Mouse (Mus musculus): Measurements from ENCODE around the gene Adamts14.

The Adamts14 gene

DNA sequence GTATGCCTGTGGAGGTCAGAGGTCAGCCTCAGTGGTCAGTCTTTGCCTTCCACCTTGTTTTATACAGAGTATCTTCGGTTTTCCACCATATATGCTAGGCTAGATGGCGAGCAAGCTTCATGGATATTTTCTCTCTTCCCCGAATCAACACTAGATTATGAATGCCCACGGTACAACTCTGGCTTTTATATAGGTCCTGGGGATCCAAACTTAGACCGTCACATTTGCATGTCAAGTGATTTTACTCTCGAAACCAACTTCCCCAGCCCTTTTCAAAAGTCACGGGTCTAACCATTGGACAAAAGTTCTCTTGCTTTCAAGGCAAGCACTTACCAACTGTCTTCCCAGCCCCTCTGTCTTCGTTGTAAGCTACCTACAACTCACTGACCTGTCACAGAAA, 94.6 kb downstream of the Adamts14 start:
- DNase-seq (ENCODE audit: low spot score), result no peak

DNA sequence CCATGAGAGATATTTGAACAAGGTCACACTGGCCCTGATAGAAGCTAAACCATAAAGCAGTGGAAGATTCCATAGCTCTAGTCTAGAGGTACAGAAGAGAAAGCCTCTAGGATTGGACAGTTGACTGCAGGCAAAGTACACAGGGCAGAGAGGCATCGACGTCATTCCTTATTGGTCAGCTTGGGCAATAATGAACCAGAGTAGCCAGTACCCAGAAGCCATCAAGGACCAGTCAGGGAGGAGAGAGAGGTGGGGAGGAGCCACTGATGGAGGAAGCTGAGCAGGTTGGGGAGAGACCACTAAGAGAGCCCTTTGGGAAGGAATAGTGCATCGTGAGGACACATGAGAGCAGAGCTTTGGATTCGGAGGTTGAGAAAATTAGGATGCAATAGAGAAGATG, 95.5 kb downstream of the Adamts14 start:
- no peak for DNase-seq (ENCODE audit: low spot score)

DNA sequence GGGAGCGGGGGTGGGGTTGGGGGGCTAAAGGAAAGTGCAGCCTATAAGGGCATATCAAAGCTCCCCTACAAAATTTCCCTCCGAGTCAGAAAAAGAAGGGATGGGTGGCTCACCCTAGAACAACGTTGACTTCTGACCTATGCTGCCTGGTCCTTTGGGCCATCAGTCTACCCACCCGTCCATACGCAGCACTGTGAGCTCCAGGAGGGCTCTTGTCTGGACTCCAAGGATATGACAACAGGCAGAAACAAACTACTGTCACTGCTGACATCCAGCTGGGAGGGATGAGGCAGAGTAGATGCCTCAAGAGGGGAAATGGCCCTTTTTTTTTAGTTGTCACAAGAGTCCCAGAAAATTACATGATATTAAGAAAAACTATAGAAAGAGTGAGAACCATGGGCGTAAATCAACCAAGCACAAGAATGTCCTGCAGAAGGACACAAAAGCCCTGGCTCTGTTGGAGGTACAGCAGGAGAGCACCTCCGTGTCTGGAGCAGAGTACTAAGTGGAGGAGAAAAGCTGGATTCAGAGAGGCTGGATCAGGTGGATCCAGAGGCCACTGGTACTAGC, 96.9 kb downstream of the Adamts14 start:
- DNase-seq (ENCODE audit: low spot score), result no peak

DNA sequence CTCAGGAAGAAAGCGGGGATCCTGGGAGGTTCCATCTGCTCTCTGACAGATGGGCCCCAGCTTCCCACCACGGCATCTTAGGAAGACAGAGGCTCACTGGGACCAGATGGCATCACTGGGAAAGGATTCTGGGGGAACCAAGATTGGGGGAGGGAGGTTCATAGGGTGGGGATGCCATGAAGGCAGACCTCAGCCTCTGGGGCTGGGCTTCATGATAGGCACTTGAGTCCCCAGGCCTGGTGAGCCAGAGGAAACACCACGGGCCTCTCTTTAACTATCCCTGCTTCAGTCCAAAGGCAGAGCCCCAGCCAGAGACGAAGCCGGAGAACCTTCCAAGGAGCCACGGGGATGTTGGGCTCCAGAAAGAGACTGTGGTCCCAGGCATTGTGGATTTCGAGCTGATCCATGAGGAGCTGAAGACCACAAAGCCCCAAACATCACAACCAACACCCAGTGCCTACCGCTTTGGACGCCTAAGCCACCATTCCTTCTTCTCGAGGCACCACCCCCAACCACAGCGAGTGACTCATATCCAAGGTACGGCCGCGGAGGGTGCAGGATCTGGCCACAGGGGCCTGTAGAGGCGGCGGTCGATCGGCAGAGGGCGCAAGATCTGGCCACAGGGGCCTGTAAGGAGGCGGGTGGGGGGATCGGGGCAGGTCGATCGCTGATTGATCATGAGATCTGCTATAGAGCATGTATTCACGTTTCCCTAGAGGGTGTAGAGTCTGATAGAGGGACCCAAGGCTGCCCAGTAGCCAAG, 97.6 kb downstream of the Adamts14 start:
- no peak for DNase-seq (ENCODE audit: low spot score)

DNA sequence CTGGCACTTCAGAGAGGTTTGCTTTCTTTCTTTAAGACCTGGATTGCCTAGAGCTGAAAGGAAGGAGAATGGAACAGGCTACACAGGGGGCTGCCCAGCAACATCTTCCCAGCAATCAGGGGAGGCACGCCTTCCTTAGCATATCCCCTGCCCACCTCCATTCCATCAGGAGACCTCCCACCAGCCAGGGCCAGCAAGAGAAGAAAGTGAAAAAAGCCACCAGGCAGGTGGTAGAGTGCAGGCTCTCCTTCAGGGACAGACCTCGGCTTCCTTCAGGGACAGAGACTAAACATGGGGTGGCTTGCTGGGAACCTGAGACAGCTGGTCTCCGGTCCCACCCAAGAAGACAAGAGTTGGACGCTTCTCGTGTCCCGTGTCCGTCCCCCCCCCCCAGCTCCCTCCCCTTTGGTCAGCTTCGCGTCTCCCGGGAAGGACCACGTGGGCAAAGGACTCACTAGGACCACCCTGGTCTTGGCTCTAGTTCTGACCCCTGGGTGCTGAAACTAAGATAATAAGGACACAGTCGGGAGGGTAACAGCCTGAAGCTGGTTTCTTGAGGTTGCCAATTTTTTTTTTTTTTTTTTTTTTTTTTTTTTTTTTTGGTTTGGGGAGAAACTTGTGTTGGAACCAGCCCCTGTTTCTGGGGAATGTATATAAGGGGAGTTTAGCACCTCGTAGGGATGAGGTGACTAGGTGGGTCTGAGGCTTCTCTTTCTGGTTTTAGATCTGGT, 98.4 kb downstream of the Adamts14 start:
- no peak for DNase-seq (ENCODE audit: low spot score)

DNA sequence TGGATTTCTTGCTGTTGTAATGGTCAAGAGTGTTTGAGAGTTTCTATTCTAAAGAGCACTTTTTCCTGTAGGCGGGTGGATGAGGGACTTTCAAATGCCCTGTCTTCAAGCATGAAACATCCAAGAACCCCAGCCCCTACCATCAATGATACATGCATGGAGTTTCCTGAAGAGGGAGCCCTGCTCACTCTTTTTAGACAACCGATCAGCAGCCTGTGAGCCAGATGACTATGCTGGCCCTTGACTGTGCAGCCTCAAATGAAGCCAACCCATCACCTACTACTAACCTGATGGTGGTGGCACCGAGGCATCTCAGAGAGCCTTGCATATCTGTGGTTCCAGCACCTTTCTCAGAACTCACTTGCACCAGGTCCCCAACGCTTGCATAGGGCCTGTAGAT, 100.7 kb downstream of the Adamts14 start:
- no peak for DNase-seq (ENCODE audit: low spot score)

DNA sequence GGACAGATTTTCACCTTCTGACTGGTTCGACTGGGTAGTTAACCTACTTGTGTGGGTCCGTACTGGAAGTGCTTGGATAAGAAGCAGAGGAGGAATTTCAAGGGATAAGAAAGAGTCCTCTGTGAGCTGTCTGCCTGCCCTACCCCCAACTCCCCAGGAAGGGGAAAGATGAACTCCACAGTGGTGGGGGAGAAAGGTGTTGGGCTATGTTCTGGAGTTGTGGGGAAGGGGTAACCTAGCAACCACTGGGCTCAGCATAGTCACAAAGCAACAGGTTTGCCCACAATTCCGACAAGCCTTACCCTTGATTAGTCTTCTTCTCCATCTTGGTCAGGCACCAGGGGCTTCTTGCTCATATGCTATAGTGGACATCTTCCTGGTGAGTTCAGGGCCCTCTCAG, 101.6 kb downstream of the Adamts14 start, which contains the start of gene Tbata:
Gene Tbata (plus strand): TSS at position 301 of the 400 bp plus-strand sequence.
- no peak for DNase-seq (ENCODE audit: low spot score)

DNA sequence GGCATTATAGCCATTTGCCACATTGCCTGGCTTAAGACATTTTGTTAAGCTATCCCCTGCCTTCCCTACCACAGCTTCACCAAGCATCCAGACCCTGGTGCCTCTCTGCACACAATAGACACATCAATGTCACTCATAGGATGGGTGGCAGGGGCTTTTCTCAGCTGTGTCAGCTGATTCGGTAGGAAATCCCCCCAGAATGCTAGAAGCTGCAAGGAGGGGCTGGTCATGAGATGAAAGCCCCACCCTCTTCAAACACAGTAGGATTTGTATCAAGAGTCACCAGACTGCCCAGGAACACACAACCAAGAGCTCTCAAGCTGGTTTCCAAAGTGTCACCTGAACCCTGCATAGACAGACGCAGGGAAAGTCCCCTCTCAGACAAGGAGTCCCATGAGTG, 104.8 kb downstream of the Adamts14 start:
- no peak for DNase-seq (ENCODE audit: low spot score)

DNA sequence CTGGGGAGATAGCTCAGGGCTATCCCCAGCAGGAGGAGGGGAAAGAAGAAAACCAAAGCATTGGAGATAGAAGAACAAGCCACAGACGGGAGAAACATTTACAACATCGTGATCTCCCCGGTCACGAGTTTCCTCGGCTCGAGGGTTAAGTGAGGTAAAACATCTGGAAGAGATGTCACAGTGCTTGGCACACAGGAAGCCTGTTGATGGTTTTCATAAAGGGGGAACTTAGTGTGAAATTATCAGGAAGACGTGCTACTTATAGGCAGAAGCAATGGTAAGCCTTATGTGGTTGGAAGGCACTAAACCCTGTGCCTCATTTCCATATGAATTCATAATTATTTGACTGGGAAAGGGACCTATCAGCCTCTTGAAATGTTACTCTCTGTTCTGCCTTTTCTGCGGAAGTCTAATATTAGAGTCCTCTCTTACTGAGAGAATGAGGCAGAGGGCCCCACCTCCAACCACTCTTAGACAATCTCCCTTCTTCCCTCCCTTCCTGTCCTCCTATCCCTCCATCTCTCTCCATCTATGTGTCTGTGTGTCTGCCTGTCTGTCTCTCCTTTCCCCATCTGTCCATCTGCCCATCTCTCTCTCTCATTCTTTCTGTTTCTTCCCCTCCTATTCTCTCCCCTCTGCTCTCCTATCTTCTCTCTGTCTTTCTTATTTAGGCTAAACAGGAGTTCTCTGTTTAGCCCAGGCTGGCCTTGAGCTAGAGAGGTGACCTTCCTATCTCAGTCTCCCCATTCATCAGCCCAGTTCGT, 105.7 kb downstream of the Adamts14 start:
- DNase-seq (ENCODE audit: low spot score), result no peak

DNA sequence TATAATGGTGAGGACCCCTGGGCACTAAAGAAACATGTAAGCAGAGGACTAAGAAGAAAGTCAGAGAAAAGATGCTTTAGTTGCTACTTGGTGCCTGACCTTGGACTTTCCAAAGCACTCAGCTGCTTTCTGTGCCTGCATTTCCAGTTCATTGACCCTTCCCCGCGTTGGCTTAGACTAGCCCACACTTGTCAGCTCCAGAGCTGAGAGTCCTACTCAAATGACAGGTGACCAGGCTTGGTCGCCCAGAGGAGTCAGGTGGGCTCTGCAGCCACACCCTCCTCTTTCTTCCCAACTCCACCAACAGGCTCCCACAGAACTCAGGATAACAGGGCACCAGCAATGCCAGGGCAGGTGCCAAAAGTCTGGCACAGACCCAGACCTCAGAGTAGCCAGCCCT, 110.9 kb downstream of the Adamts14 start:
- no peak for DNase-seq (ENCODE audit: low spot score)

DNA sequence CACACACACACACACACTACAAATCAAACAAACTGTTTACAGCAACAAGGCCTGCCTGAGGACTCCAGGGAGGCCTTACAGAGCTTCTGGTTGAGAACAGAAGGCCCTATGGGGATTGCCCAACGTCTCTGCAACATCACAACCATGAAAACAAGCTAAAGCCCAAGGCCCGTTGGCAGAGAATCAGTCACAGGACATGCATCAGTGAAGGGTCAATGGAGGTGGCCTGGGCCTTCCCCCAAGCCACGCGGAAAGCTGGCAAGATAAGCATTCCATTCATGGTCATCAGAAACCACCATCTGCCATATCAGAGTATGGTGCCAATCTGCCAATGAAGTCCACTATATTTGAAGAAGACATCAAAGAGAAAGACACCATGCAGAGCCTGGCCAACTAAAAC, 112.6 kb downstream of the Adamts14 start:
- DNase-seq (ENCODE audit: low spot score), result peak; percentile 29

DNA sequence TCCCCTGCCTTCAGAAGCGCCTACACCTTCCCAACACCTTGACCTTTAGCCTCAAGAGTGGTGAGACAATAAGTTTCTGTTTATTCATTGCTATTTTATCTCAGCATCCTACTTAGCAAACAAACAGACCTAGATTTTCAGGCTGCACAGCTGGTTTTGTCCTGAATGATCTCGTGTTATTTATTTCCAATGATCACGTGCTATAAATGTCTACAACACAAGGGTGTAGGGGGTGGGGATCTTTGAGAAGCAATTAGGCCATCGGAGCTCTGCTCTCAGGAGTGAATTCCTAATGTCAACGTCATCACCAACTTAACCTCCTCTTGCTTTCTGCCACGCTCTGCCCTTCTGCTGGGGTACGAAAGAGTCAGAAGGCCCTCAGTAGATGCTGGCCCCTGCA, 113.1 kb downstream of the Adamts14 start:
- no peak for DNase-seq (ENCODE audit: low spot score)

DNA sequence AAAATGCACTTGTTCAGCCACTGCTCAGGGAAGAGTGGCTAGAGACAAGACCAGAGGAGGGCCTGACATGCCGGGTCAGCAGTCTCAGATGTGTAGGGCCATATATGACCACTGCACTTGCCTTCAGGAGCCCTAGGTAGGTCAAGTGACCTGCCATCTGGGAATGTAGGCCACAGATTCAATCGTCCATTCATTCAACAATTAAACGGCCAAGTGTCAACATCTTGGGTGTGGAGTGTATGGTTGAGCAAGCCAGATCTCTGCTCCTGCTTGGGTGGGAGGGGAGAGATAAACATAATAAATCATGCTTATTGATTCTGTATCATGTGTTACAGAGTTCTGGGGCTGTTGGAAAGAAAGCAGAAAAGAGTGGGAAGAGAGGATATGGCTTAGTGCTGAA, 114.6 kb downstream of the Adamts14 start:
- DNase-seq (ENCODE audit: low spot score), result no peak

DNA sequence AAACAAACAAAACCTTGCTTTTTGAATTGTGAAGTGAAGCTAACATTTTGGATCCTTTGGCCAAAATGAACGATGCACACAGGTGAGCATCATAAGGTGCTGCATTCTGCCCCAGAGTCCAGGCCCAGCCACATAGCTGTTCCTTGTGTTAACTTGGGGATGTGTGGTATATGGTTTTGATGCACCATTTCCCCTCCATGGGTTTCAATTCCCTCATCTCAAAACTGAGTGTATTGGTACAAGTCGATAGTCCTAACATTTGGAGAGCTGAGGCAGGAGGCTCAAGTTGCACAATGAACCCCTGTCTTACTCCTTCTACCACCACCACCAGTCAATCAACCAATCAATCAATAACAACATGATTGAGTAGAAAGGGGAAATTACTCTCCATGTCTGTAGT, 116.8 kb downstream of the Adamts14 start:
- DNase-seq (ENCODE audit: low spot score), result no peak

DNA sequence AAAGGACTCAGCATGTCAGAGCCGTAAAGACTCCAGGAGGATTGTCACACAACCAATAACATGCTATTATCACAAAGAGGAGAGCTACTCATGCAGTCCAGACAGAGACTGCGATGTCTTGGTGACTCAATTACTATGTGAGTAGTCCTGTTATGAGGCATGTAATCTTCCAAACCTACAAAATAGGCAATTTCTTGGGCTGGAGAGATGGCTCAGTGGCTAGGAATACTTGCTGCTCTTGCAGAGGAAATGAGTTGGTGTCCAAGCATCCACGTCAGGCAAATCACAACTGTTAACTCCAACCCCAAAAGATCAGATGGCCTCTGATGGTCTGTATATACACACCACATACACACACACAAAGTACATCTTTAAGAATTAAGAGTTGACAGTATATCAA, 117.6 kb downstream of the Adamts14 start:
- no peak for DNase-seq (ENCODE audit: low spot score)

DNA sequence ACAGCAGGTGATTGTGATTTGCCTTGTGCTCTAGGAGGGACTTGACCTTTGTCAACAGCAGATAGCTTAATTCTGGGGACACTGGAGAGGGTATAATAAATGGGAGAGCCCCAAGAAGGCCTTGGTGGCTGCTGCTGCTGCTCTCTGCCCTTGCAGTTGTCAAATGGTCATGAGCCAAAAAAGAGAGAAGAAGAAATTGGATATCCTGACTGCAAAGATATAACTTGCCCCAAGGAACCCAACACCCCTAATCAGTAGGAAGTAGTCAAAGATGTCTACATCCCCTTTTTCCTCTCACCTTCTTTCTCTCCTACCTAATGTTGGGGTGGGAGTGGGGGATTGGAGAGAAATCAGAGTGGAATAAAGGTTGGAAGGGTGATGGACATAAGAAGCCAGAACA, 121.1 kb downstream of the Adamts14 start:
- no peak for DNase-seq (ENCODE audit: low spot score)

DNA sequence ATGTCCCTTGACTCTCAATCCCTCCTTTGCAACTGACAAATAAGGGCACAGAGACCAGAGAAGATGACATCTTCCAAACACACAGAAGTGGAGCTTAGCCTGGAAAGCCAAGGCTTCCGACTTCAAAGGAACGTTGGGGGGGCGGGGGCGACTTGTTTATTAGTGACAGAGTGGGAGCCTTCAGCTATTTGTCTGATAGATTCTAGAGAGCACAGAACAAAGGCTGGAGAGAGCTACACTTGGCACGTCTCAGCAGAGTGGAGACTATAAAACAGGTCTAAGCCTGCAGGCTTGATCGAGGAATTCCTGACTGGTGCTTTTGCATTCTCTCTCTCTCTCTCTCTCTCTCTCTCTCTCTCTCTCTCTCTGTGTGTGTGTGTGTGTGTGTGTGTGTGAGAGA, 122.6 kb downstream of the Adamts14 start:
- DNase-seq (ENCODE audit: low spot score), result no peak

DNA sequence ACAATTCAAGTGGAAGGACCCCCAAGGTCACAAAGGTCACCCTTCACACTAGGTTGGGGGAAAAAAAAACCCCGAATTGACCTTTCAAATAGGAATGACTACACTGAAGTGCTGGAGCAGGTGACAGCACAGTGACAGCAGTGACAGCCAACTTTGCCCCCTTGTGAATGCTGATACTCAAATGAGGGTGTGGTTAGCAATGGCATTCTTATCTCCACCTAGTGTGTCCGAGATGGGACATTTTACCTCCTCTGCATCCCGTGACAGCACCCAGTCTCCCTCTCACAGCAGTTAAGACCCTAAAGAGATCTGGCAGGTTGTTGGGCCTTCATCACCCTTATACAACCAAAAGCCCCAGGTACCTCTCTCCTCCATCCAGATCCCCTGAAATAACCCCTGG, 123.8 kb downstream of the Adamts14 start:
- DNase-seq (ENCODE audit: low spot score), result no peak

DNA sequence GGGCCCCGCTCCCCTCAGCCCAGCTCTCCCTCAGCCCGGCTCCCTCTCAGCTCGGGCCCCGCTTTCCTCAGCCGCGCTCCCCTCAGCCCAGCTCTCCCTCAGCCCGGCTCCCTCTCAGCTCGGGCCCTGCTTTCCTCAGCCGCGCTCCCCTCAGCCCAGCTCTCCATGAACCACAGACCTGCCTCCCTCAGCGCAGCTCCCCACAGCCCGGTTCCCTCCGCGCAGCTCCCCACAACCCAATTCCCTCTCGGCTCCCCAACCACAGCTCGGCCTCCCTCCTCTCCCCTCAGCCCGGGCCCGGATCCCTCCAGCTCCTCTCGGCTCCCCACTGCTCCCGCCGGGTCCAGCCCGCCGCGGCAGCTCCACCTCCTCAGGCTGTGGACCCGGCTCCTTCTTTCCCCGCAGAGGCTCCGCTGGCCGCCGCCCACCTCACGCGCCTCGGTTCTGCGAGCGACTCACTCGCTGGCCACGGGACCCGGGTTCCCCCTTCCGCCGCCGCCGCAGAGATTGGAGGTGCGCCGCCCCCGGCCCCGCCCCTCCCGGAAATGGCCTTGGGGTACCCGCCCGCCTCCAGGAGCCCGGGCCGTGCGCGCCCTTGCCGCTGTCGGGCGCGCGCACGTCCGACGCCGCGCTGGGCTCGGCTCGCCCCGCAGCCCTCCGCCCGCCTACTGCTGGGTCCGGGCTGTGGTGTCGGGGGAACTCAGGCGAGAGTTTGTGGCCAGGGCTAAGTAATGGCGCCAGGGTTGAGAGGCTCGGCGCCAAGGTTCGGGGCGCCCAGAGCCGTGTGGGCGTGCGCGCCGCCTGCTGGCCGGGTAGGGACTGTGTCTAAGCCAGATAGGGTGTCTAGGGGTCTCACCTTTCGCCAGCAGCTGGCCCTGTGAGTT, 125.8 kb downstream of the Adamts14 start, which contains the start of gene Sgpl1:
Gene Sgpl1 (minus strand): TSS at position 547 of the 884 bp plus-strand sequence.
- peak; percentile 94 for DNase-seq (ENCODE audit: low spot score)
